Mouse (Mus musculus) kidney, postnatal 36 days (tissue): ENCODE results near the gene Odf3l2.

Source experiments
- DNase-seq, 2 experiments: peaks; one replicate each; pipeline ENCODE4 v3.0.0; 2021 to 2022; ENCODE audit warnings: mixed read lengths in 2 of 2

Odf3l2 gene

GRCm38 (mm10) chr10:79626156-79626555 is 19.4 kb downstream of the Odf3l2 start:
- no peak for DNase-seq

DNA sequence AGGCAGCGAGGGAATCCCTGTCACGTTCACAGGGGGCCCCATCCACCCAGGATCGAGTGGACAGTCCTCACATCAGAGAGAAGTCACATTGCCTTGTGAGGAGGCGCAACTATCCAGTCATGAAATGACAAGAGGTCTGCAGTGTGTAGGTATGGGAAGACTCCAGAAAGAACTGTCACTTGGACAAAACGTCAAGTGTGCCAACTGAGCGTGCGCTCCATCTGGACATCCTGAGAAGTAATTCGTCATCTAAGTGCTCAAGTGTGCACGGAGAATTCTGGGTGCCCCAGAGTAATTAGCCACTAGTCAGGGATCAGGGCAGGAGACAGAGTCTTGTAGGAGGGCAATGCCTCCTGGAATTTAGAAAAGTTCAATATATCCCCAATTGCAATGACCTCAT is 20.1 kb downstream of the Odf3l2 start:
- no peak for DNase-seq

GRCm38 (mm10) chr10:79623950-79624349 is 21.6 kb downstream of the Odf3l2 start:
- DNase-seq = no peak

DNA sequence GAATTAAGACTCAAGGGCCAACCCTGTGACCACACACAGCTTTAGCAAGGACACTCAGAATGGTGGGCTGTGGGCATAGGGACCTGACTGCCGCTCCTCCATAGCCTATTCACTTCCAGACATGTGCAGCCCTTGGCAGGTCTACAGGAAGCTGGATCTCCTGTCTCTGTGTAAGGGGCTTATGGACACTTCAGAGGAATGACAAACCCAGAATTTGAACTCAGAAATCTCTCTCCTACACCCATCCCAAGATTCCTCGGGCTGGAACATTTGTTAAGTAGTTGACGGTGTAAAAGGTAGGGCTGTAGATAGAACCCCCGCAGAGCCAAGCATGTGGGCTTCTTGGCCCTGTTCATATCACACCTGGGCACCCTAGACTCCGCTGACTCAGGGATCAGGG is 29.2 kb downstream of the Odf3l2 start:
- DNase-seq = no peak

DNA sequence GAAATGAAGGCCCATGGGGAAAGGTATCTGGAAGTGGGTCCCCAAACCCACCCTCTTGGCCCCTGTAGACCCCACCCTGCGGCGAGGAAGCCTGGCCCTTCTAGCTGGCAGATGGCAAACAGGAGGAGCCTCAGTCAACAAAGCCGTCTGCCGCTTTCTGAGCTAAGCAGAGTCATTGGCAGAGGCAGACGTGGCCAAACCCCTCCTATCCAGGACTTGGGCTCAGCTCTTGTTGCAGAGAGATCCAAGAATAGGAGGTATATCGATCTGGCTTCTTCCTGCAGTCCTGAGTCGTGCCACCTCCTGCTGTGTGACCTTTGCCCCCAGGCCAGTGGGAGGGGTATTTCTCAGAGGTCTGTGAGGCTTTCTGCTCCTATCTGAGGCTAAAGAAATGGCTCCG is 29.7 kb downstream of the Odf3l2 start:
- peak in 1 of 2 experiments; percentile 15 for DNase-seq

- no peak for DNase-seq
Measured at GRCm38 (mm10) chr10:79614305-79614643, 31.3 kb downstream of the Odf3l2 start.

GRCm38 (mm10) chr10:79613578-79614304 is 31.8 kb downstream of the Odf3l2 start, which contains the start of gene C2cd4c:
TSS of gene C2cd4c (minus strand) at chr10:79614025.
- DNase-seq = peak; percentile 59 to 71

- peak in 1 of 2 experiments; percentile 38 for DNase-seq
Measured at GRCm38 (mm10) chr10:79612192-79613135, 33.1 kb downstream of the Odf3l2 start.

DNA sequence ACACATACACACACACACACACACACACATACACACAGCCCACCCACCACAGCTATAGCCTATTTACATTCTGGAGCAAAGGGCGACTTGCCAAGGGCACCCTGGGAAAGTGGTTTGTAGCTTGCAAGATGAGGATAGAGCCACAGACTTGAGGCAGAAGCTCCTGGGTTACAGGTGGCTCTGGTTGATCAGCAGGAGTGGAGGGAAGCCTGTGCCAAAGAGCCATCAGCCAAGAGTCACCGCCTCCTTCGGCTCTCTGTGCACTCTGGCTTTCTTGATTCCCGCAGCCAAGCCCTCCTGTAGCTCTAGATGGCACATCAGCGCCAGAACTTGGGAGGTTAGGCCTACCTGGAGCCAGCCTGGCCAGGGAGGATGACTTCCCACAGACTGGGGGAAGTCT is 34.2 kb downstream of the Odf3l2 start:
- DNase-seq = no peak

GRCm38 (mm10) chr10:79609276-79609675 is 36.3 kb downstream of the Odf3l2 start:
- DNase-seq = no peak

DNA sequence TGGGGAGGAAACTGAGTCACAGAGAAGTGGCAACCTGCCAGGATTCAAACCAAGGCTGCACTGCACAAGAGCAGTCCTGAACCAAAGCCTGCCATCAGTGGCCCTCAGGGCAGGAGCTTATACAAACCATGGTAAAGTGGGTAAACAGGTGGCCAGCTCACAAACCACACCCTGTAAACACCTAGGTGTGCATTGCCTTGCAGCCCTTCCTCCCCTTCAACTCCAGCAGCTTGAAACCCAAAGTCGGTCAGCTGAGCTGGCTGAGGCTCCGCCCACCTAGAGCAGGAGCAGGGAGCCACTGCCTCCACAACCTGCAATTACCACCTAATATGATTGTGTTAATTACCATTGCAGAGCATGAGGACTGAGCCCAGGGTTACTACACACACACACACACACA is 37.6 kb downstream of the Odf3l2 start:
- no peak for DNase-seq

DNA sequence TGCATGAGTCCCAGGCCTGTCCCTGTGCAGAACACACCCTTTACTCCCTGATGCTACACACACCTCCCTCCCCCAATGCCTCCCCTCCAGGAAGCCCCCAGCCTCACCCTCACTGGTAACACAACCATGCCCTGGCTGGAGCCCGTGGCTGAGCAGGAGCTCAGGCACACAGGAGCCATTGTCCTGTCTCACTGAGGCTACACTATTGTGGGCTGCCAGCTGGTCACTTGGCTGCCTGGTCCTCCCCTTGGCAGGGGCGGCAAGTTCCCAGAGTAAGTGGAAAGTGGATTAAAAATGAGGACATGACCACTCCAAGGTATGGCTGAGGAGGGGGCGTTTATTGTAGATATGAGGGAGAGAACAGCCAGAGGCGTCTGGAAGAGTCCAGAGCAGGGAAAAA is 39.0 kb downstream of the Odf3l2 start:
- no peak for DNase-seq

DNA sequence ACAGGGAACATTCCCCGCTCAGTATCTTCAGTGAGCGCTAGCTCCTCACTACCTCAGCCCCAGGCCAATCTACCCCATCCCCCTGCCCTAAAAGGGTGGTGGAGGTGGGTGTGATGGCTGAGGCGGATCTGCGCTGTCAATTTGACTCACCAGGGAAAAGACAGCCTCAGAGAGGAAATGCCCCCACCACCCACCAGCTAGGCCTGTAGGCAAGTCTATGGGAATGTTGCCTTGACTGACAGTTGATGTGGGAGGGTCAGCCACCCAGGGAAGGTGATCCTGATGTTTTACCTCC is 47.7 kb downstream of the Odf3l2 start:
- DNase-seq = no peak

- DNase-seq = no peak
Measured at GRCm38 (mm10) chr10:79597051-79597935, 48.2 kb downstream of the Odf3l2 start.

DNA sequence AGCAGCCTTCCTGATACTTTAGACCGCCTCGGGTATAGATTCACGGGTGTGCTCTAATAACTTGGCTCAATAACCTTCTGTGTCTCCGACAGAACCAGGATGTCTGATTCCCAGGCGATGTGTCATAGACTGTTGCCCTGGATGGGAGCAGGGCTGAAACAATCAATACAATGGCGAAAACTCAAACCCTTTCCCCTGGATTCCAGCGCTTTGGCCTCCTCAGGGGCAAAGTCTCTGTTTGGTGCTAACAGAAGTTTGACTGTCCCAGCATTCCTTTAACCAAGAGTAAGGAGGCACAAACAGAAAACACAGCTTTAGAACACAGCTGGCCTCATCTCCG is 50.0 kb downstream of the Odf3l2 start:
- DNase-seq = no peak

DNA sequence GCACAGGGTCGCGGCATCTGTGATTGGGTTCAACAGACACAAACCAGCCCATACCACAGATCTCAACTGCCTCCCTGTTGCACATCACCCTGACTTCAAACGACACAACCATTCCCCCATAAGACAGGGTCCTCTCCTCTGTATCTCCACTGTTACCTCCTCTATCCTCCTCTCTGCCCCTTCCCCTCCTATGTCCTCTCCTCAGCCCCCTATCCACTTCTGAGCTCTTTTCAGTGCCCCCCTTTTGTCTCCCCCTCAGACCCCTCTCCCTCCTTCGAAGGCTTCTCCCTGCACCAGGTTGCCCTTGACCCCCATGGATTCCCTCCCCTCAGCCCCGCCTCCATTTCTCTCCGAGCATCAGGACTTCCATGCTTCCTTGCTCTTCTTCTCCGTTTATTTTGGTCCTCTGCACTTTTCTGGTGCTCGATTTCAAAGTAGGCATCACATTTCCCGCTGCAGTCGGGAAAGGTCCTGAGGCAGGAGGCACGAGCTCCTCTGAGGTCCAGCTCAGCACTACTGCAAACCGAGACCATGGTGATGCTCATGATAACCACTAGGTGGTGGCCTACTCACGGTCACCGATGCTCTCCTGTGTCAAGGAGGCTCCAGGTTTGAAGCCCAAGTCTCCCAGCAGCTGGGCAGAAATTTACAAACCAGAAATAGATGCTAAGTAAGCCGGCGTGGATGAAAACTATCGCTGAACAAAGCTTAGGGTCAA is 50.5 kb downstream of the Odf3l2 start:
- DNase-seq = peak; percentile 57 to 69

DNA sequence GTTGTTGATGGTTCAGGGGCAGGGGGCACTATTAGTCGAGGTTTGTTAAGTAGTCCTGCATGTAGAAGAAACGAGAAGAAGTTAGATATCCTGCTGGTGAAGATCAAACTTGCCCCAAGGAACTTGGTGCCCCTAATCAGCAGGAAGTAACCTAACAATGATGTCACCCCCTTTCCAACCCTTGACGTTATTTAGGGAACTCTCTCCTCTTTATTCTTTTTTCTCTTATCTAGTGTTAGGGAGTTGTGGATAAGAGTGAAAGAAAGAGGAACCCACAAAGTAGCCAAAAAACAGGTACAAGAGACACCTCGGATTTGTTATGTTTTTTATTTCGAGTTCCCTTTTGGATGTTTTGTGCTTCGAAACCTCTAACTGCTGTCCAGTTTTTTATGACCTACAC is 51.4 kb downstream of the Odf3l2 start:
- no peak for DNase-seq

GRCm38 (mm10) chr10:79590702-79591101 is 54.8 kb downstream of the Odf3l2 start:
- no peak for DNase-seq
